ENCODE assay signal across 8 mouse cellular contexts in genomic region chr9:35360139-35361100, GRCm38 (mm10).
DNase-seq lines count a peak whose midpoint lies in the region; ATAC-seq lines count a peak whose summit lies in the region.

No protein-coding gene starts in this region.

- no peak overlapping the region for H3K9ac ChIP-seq in midbrain, embryonic 14.5 days (replicated peaks; ENCODE audit: low read length)

- intact Hi-C loops in heart, postnatal 10 days (cut with DNase I), result no loop called here

- peaks cover 18% of the 10 kb centered on the region for H3K4me1 ChIP-seq in midbrain, embryonic 14.5 days (ENCODE audit: control insufficient read depth, insufficient read depth, low read length)

- no peaks in the 10 kb centered on the region for H3K27me3 ChIP-seq in midbrain, embryonic 14.5 days (ENCODE audit: control insufficient read depth, insufficient read depth, low read length)

- no peaks in the 10 kb centered on the region for H3K9me3 ChIP-seq in midbrain, embryonic 14.5 days (ENCODE audit: control insufficient read depth, low read length)

- WGBS in midbrain, embryonic 14.5 days, result 23% methylated on average over 6 of the region's 6 CpGs

- no peaks in the 10 kb centered on the region for H3K36me3 ChIP-seq in midbrain, embryonic 14.5 days (ENCODE audit: control insufficient read depth, insufficient read depth, low read length)

- peak; percentile 69 for ATAC-seq in midbrain, embryonic 14.5 days (ENCODE audit: low FRiP score, low TSS enrichment)
- no peak for ATAC-seq in granulocyte monocyte progenitor cell, adult 5-6 weeks (replicated peaks; ENCODE audit: poor library complexity, severe bottlenecking)

- H3K4me2 ChIP-seq in midbrain, embryonic 14.5 days (ENCODE audit: low read length), result no peak overlapping the region

- peak; percentile 9 to 36 for DNase-seq in left cerebral cortex, adult 18-20 months (ENCODE audit: low spot score in 2 of 2)
- no peak for DNase-seq in left cerebral cortex, adult 9 months (ENCODE audit: low spot score in 2 of 2)
- DNase-seq in fat pad, adult 2 months (ENCODE audit: extremely low read depth, low read depth, low spot score), result peak; percentile 46
- DNase-seq in heart, postnatal 10 days, result peak; percentile 62 to 63
- peak; percentile 71 to 84 for DNase-seq in kidney, postnatal 25 days
- DNase-seq in midbrain, embryonic 14.5 days, result peak; percentile 82
- DNase-seq in T-cell, adult 2 months (ENCODE audit: low spot score), result no peak

- H3K27ac ChIP-seq in midbrain, embryonic 14.5 days (replicated peaks; ENCODE audit: low read depth, low read length), result no peak overlapping the region

- no peak overlapping the region for H3K4me3 ChIP-seq in midbrain, embryonic 14.5 days (replicated peaks; ENCODE audit: low read depth, low read length)

Comparison
In these comparisons a context has a peak if more than half of its experiments do, and no peak if none do; other contexts are left out.
1. DNase-seq: peak in left cerebral cortex, adult 18-20 months (2 of 2), fat pad, adult 2 months (single experiment), heart, postnatal 10 days (2 of 2), kidney, postnatal 25 days (2 of 2) and midbrain, embryonic 14.5 days (single experiment); none in left cerebral cortex, adult 9 months (0 of 2) and T-cell, adult 2 months (single experiment).